Mouse (Mus musculus) CH12.LX (cell line): Measurements from ENCODE around the gene 2900011O08Rik. TPM values are rescaled to one million over a fixed set of nuclear protein-coding genes. Genes with fewer than 3 reads are reported as not detected.

Source experiments
- DNase-seq: peaks from one replicate; pipeline ENCODE4 v3.0.0-alpha.2; 2013; ENCODE audit errors: extremely low read depth
- H3K27ac ChIP-seq: 2 replicates; pipeline ENCODE4 v1.5.1; 2012; ENCODE audit warnings: low read depth, mild to moderate bottlenecking, control low read depth, moderate library complexity; ENCODE audit not compliant: insufficient read depth
- H3K27me3 ChIP-seq: replicated peaks from 2 replicates; pipeline ENCODE3; 2012; ENCODE audit warnings: inconsistent platforms
- H3K36me3 ChIP-seq, 2 experiments: replicated peaks in 1 of 2; 2 replicates each; pipeline versions ENCODE3 to v1.6.1; 2012; ENCODE audit warnings: inconsistent platforms in 1 of 2, low read length in 1 of 2, mild to moderate bottlenecking in 1 of 2, mixed read lengths in 1 of 2, moderate library complexity in 1 of 2; ENCODE audit not compliant: control insufficient read depth in 1 of 2, insufficient read depth in 1 of 2
- H3K4me1 ChIP-seq, 2 experiments: 2 replicates each; pipeline ENCODE4 v1.6.1; 2012; ENCODE audit warnings: inconsistent platforms in 1 of 2, moderate library complexity in 1 of 2; ENCODE audit not compliant: insufficient read depth in 2 of 2, control insufficient read depth in 1 of 2
- H3K4me2 ChIP-seq: 2 replicates; pipeline ENCODE4 v1.6.1; 2012; ENCODE audit warnings: low read depth, mild to moderate bottlenecking, control low read depth; ENCODE audit not compliant: poor library complexity, insufficient read depth, severe bottlenecking
- H3K4me3 ChIP-seq, 3 experiments: fragments of 150-350 bp in 1 of 3; sonication (generic) in 1 of 3; replicated peaks in 1 of 3; 2 replicates each; pipeline versions ENCODE3 to v1.5.1; 2011 to 2012; ENCODE audit warnings: low read depth in 2 of 3, low read length in 2 of 3, mild to moderate bottlenecking in 2 of 3, moderate library complexity in 2 of 3, control low read depth in 1 of 3, improper control_type of control experiment in 1 of 3, inconsistent platforms in 1 of 3, mixed read lengths in 1 of 3; ENCODE audit not compliant: poor library complexity in 1 of 3
- H3K79me2 ChIP-seq: replicated peaks from 2 replicates; pipeline ENCODE4 v1.6.1; 2012; ENCODE audit warnings: mild to moderate bottlenecking, moderate library complexity; ENCODE audit not compliant: control insufficient read depth, poor library complexity, insufficient read depth, severe bottlenecking; ENCODE audit errors: extremely low read depth
- H3K9ac ChIP-seq: 2 replicates; pipeline ENCODE4 v1.6.1; 2012; ENCODE audit warnings: low read depth, mild to moderate bottlenecking, control low read depth, moderate library complexity; ENCODE audit not compliant: insufficient read depth
- H3K9me3 ChIP-seq: replicated peaks from 2 replicates; pipeline ENCODE3; 2012; ENCODE audit warnings: low read length, inconsistent platforms, mixed read lengths
- BHLHE40 ChIP-seq: IDR thresholded peaks from 2 replicates; pipeline ENCODE4 v1.6.1; 2011; ENCODE audit warnings: mild to moderate bottlenecking, low read depth, low read length, improper control_type of control experiment
- CTCF ChIP-seq, 2 experiments: IDR thresholded peaks in 1 of 2; conservative IDR thresholded peaks in 1 of 2; 2 replicates each; pipeline ENCODE4 v1.5.1; 2011 to 2012; ENCODE audit warnings: low read depth in 2 of 2, low read length in 2 of 2, improper control_type of control experiment in 1 of 2, inconsistent platforms in 1 of 2, mild to moderate bottlenecking in 1 of 2, moderate library complexity in 1 of 2
- ETS1 ChIP-seq: conservative IDR thresholded peaks from 2 replicates; pipeline ENCODE4 v1.6.1; 2012; ENCODE audit warnings: low read depth, mild to moderate bottlenecking, inconsistent platforms, low read length, improper control_type of control experiment, moderate library complexity
- HCFC1 ChIP-seq: IDR thresholded peaks from 2 replicates; pipeline ENCODE4 v1.6.1; 2012; ENCODE audit warnings: low read depth, mild to moderate bottlenecking, inconsistent platforms, low read length, improper control_type of control experiment
- JUND ChIP-seq: conservative IDR thresholded peaks from 2 replicates; pipeline ENCODE4 v1.6.1; 2011; ENCODE audit warnings: low read depth, low read length, improper control_type of control experiment
- MAX ChIP-seq: IDR thresholded peaks from 2 replicates; pipeline ENCODE4 v1.6.1; 2011; ENCODE audit warnings: low read length, improper control_type of control experiment
- MEF2A ChIP-seq: IDR thresholded peaks from 2 replicates; pipeline ENCODE4 v1.6.1; 2014; ENCODE audit warnings: low read depth, mild to moderate bottlenecking, inconsistent platforms, low read length, improper control_type of control experiment, borderline replicate concordance
- MYC ChIP-seq: IDR thresholded peaks from 2 replicates; pipeline ENCODE4 v1.6.1; 2011; ENCODE audit warnings: low read depth, mild to moderate bottlenecking, improper control_type of control experiment, low read length
- NELFE ChIP-seq: IDR thresholded peaks from 2 replicates; pipeline ENCODE4 v1.6.1; 2011; ENCODE audit warnings: low read depth, low read length, improper control_type of control experiment
- RAD21 ChIP-seq: IDR thresholded peaks from 2 replicates; pipeline ENCODE4 v1.6.1; 2011; ENCODE audit warnings: low read depth, mild to moderate bottlenecking, low read length, improper control_type of control experiment, moderate library complexity
- SIN3A ChIP-seq: IDR thresholded peaks from 2 replicates; pipeline ENCODE4 v1.6.1; 2012; ENCODE audit warnings: low read length, improper control_type of control experiment, inconsistent platforms
- SMC3 ChIP-seq: IDR thresholded peaks from 2 replicates; pipeline ENCODE4 v1.6.1; 2011; ENCODE audit warnings: low read depth, low read length, improper control_type of control experiment
- TBP ChIP-seq: conservative IDR thresholded peaks from 2 replicates; pipeline ENCODE4 v1.6.1; 2011; ENCODE audit warnings: low read depth, low read length, improper control_type of control experiment
- TCF12 ChIP-seq: IDR thresholded peaks from 2 replicates; pipeline ENCODE4 v1.6.1; 2014; ENCODE audit warnings: low read depth, mild to moderate bottlenecking, inconsistent platforms, low read length, improper control_type of control experiment
- USF2 ChIP-seq: conservative IDR thresholded peaks from 2 replicates; pipeline ENCODE4 v1.6.1; 2011; ENCODE audit warnings: low read depth, low read length, improper control_type of control experiment
- ZKSCAN1 ChIP-seq: IDR thresholded peaks from 2 replicates; pipeline ENCODE4 v1.6.1; 2012; ENCODE audit warnings: low read depth, inconsistent platforms, low read length, improper control_type of control experiment, borderline replicate concordance
- dilution Hi-C: fragments of 300-500 bp; cut with MboI; formaldehyde crosslinking; loops from 2 replicates; pipeline ENCODE4 v1.14.3; 2020; ENCODE audit warnings: low sequenced_read_pairs; ENCODE audit not compliant: extremely low pct_unique_long_range_greater_than_20kb, extremely low pct_ligation_motif_present
- in situ Hi-C: fragments of 300-500 bp; cut with MboI; formaldehyde crosslinking; loops from 3 replicates; pipeline ENCODE4 v1.14.3; 2019; ENCODE audit warnings: low sequenced_read_pairs, low pct_ligation_motif_present, low pct_unique_long_range_greater_than_20kb, mixed read lengths
- polyA plus RNA-seq: library from polyadenylated mRNA; unstranded; fragments of >175 nt; gene quantifications from 2 replicates; pipeline ENCODE4 v1.2.1, GENCODE M21; 2012; ENCODE audit warnings: low read depth; ENCODE audit not compliant: insufficient read length
- total RNA-seq, 2 experiments: library from RNA; depleted of rRNA; stranded (reverse); fragments of 300-350 nt in 1 of 2; fragments of >200 nt in 1 of 2; gene quantifications; 2 replicates each; pipeline ENCODE4 v1.2.3; 2012 to 2014

Gene 2900011O08Rik
- total and polyA plus RNA-seq, 3 experiments = not detected

DNA sequence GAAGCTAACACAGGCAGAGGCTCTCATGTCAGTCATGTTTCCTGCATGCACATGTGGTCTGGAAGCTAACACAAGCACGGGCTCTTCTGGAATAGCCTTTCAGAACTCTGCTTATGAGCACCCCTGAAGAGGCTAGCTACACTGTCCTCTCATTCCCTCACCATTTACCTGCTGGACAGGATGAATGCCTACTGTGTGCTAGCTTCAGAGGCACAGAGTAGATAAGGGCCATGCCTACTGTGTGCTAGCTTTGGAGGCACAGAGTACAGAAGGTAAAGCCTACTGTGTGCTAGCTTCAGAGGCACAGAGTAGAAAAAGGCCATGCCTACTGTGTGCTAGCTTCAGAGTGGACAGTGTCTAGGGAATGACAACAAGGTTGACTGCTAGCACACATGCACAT lies 8.1 kb downstream of the 2900011O08Rik start:
- no peak for TF ChIP-seq BHLHE40
- TF ChIP-seq ZKSCAN1 = peak; percentile 74
- dilution Hi-C loops = no loop called here
- H3K4me3 ChIP-seq = no peak overlapping the region
- no peak overlapping the region for H3K9ac ChIP-seq
- no peak overlapping the region for H3K4me2 ChIP-seq
- in situ Hi-C loops = no loop called here
- peaks cover 0 to 5% of the 10 kb centered on the region in 2 experiments; a peak in 1 of 4 replicates for H3K4me1 ChIP-seq
- no peak overlapping the region for H3K27ac ChIP-seq
- H3K36me3 ChIP-seq = no peaks in the 10 kb centered on the region
- H3K27me3 ChIP-seq = no peaks in the 10 kb centered on the region
- no peak for DNase-seq
- H3K79me2 ChIP-seq = no peaks in the 10 kb centered on the region
- no peaks in the 10 kb centered on the region for H3K9me3 ChIP-seq

DNA sequence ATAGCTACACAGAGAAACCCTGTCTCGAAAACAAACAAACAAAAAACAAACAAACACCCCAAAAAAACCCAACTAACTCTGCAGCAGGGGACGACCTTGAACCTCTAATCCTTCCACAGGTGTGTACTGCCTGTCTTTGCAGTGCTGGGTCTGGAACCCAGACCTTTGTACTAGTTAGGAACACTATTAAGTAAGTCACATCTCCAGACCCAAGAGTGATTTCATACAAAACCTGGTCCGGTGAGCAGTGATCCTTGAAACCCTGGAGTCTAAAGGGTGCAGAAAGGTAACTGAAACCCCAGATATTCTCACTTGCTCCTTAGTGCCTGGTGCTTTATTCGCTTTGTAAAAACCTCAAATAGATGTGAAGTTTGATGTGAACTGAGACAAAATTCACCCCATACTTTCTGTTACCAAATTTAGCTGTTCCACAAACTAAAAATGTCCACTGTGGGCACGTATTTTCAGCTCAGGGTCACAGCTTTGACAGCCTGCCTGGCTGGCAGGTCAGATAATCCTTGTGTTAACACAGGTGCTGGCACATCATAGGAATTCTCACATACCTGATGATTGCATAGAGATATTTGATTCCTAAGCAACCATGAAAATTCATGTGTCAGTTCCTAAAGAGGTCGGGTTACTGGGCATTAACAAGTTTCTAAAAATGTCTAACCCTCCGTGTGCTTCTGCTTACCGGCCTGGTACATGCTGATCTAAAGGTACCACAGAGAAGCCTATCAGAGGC lies 17.2 kb downstream of the 2900011O08Rik start:
- peaks cover 2 to 20% of the 10 kb centered on the region in 2 experiments; a peak in 3 of 4 replicates for H3K4me1 ChIP-seq
- no peaks in the 10 kb centered on the region for H3K36me3 ChIP-seq
- no peaks in the 10 kb centered on the region for H3K9me3 ChIP-seq
- no peaks in the 10 kb centered on the region for H3K27me3 ChIP-seq
- in situ Hi-C loops = no loop called here
- 0 out of 2 replicates have a peak, but pooled peaks have one; percentile 36 for TF ChIP-seq MAX
- no peak for TF ChIP-seq BHLHE40
- 0 out of 2 replicates have a peak, but pooled peaks have one; percentile 14 for TF ChIP-seq MEF2A
- no peaks in the 10 kb centered on the region for H3K79me2 ChIP-seq
- no peak overlapping the region for H3K27ac ChIP-seq
- dilution Hi-C loops = no loop called here
- DNase-seq = peak; percentile 12
- H3K9ac ChIP-seq = no peak overlapping the region
- H3K4me2 ChIP-seq = 0 out of 2 replicates have a peak overlapping the region, but pooled peaks have one; percentile 14
- no peak overlapping the region for H3K4me3 ChIP-seq

- Histone ChIP-seq H3K79me2 (no peaks in the 10 kb centered on the region), H3K4me2 (no peak overlapping the region), H3K36me3 (no peaks in the 10 kb centered on the region), H3K27ac (no peak overlapping the region), H3K4me1 (peaks cover 2 to 20% of the 10 kb centered on the region in 2 experiments; a peak in 3 of 4 replicates), H3K9me3 (no peaks in the 10 kb centered on the region), H3K27me3 (no peaks in the 10 kb centered on the region), H3K4me3 (no peak overlapping the region), H3K9ac (no peak overlapping the region)
- TF ChIP-seq ETS1 (no peak), RAD21 (peak; percentile 68), MYC (no peak), SMC3 (peak; percentile 58), CTCF (conservative IDR thresholded peaks at IDR 0.05 in 1 of 2, IDR thresholded peaks at IDR 0.05 in 1 of 2; ENCODE audit: low read depth in 2 of 2, low read length in 2 of 2) (peak in 1 of 2 experiments; percentile 69; a peak in 2 of 4 replicates), USF2 (no peak), TCF12 (peak; percentile 96), NELFE (no peak), SIN3A (no peak), JUND (no peak), HCFC1 (no peak), TBP (no peak)
- peak; percentile 58 for DNase-seq
- dilution Hi-C loops (no loop called here), in situ Hi-C loops (no loop called here)
Measured at GRCm38 (mm10) chr16:14004170-14004569, 17.8 kb downstream of the 2900011O08Rik start.
